Mouse (Mus musculus): Measurements from ENCODE around the gene Flt3l. TPM values are rescaled to one million over a fixed set of nuclear protein-coding genes. Genes with fewer than 3 reads are reported as not detected.
A peak's percentile ranks its signal among the peaks of the same experiment; 100 is the strongest.
"Not testable (repeated sequence)": the region's sequence is repeated elsewhere in the genome, so short reads cannot be mapped to it uniquely, and the experiment has no call there.

Flt3l gene
- total RNA-seq (2022): 1 to 10 TPM; 6.5 to 8.2 (median 7.5) TPM

DNA sequence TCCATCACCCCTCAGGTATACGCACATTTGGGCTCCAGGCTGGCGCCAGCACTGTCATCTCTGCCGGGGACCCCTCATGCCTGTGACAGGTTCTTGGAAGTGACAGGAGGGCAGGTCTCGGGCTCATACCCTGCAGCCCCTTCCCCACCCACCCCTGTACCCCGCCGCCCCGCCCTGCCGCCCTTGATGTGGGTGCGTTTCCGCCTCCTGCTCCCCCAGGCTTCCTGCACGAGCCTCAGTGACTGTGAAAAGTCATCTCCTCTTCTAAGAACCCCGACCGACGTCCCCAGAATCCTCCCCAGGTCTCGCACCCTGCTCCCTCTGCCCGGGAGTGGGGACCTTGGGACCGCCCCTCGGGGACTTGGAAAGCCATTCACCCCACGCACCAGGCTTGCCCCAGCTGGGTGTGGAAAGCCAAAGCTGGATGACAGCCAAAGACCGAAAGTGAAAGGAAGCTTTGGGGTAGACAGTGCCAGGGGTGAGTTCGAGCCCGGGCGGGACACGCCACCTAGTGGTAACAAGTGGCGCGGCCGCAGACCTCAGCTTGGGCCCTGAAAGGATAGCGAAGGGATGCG, at the start of gene Flt3l, which contains the start of gene Gm45713:
Flt3l (minus strand) TSS at position 440 of the 575 bp plus-strand sequence.
Gm45713 (minus strand) TSS at position 239 of the 575 bp plus-strand sequence.
- peak; percentile 74 to 88 for DNase-seq (ENCODE audit: low spot score in 2 of 2)

DNA sequence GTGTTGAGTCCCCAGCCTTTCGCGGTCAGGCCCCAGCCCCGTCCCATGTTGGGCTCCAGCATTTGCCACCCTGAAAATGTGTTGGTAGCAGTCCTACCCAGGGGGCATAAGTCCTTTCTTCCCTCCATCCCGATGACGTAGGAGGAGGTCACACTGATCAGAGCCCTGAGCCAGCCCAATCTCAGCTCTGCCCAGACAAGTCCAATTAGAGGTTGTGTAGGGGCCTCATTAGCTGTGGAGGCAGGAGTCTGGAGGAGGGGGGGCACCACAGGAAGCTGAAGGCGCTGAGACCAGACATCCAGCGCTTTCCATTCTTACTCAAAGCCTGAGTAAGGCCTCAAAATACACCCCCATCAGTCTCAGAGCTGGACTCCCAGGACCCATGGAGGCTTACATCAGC, 49.7 kb upstream of the Flt3l start:
- DNase-seq (ENCODE audit: low spot score in 2 of 2): no peak

DNA sequence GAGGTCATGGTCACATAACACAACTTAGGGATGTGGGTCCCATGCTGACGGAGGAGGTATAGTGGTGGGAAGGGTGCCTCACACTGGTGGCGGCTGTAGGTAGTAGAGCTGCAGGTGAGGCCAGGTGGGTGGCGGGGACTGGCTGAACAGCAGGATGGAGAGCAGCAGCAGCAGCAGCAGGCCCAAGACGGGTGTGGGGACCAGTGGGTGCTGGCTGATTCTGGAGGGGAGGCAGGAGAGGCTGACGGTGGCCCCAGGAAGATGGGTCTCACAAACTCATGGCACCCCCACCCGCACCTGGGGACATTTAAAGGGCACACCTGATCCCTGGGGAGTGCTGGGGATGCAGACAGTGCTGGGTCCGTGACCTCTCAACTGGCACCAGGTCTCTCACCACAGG, 47.4 kb upstream of the Flt3l start:
- no peak for DNase-seq (ENCODE audit: low spot score in 2 of 2)

DNA sequence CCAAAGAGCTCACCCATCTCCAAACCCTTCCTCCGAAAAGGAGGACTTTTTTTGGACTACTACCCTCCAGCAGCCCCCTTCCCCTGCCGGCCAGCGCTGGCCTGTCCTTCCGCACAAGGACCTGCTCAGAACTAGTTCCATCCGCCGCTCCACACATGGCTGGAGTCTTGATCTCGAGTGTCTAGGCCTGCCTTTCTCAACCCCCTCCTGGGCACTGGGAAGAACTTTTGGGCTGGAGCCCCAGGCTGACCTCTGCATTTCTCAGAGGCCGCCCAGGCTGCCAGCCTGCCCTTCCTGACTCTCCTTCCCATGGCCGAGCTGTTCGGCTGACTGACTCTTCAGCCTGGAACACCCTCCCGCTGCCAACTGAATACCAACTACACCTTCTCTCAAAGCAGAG, 46.4 kb upstream of the Flt3l start:
- DNase-seq (ENCODE audit: low spot score in 2 of 2): no peak

DNA sequence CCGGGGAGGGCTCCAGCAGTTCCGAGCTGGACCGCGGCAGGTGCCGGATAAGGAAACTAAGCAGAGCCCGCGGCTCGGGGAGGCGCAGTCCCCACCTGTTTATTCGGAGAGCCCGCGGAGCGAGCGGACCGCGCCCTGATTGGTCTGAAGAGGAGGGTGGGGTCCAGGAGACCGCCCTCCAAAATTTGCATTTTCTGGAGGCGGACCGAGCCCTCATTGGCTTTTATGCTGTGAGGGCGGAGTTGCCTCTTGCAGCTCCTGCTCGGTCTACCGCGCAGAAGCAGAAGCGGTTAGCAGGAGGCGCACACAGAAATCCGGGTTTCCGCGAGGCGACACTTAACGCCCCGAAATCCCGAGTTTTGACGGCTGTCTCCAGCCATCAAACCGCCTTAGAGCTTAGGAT, 46.0 kb upstream of the Flt3l start:
- DNase-seq (ENCODE audit: low spot score in 2 of 2): peak; percentile 70 to 86

DNA sequence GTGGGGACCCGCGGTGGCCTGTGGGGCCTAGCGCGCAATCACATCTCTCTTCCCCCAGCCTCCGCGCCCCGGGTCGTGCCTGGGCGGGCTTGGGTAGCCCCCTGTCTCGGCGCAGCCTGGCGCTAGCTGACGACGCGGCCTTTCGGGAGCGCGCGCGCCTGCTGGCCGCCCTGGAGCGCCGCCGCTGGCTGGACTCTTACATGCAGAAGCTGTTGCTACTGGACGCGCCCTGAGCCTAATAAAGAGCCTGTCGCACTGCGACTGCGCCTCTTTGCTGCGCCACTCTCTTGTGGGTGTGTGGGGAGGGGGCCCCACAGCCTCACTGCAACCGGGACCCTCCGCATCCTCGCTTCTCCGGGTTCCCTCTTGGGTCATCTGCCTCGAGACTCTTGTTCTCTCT, 45.3 kb upstream of the Flt3l start:
- no peak for DNase-seq (ENCODE audit: low spot score in 2 of 2)

DNA sequence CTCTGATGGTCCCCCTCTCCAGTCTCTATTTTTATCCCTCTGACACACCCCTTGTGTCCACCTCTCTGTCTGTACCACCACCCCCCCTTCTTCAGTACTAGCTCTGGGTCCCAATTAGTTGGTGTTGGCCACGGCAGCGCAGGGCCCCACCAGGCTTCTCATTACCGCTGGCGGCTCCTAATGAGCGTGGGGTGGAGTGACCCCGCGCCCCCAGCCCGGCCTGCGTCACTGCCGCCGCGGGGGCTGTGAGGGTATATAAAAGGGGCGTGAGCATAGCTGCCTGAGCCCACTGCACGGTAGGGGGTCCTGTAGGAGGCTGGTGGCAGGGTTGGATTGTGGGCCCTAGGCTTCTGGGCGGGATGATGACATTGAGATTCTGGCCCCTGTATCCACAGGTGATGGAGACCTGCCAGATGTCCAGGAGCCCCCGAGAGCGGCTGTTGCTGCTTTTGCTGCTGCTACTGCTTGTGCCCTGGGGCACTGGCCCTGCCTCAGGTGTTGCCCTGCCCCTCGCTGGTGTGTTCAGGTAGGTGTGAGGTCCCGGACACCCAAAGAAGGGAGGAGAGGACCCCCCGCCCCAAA, 44.8 kb upstream of the Flt3l start, which contains the start of gene Pth2:
Pth2 (plus strand) TSS at position 100 of the 582 bp plus-strand sequence.
- no peak for DNase-seq (ENCODE audit: low spot score in 2 of 2)

DNA sequence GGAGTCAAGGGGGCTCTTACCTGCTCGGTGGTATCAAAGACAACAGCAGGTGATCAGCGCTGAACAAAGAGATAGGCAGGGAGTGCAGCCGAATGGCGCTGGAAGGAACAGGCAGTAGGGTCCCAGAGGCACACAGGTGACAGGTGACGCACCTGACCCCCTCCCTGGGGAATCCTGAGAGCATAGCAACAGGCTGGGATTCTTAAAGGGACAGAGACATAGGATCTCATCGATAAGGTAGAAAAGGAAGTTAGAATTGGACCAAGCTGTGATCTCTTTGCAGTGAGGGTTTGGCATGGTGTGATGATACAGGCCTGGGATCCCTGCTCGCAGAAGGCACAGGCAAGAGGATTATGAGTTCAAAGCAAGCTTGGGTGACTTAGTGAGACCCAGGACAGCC, 43.2 kb upstream of the Flt3l start, which contains the start of gene Gfy:
Gfy (minus strand) TSS at position 101 of the 400 bp plus-strand sequence.
- DNase-seq (ENCODE audit: low spot score in 2 of 2): no peak

DNA sequence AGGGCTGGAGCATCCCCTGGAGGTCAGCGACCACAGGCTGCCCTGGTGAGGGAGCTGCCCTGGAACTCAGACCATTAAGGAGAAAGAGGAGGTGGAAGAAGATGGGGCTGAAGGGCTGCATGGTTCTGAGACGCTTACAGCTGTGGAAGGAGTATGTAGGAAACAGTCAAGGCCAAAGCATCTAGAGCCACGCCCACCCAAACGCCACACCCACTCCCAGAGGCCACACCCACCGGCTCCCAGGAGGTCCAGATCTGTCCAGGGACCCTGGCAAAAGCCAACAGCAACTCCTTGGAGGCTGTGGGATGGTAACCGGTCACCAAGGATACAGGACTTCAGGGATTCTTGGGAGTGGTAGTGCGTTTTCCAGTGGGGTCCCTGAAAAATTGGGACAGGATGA, 42.3 kb upstream of the Flt3l start:
- DNase-seq (ENCODE audit: low spot score in 2 of 2): no peak

DNA sequence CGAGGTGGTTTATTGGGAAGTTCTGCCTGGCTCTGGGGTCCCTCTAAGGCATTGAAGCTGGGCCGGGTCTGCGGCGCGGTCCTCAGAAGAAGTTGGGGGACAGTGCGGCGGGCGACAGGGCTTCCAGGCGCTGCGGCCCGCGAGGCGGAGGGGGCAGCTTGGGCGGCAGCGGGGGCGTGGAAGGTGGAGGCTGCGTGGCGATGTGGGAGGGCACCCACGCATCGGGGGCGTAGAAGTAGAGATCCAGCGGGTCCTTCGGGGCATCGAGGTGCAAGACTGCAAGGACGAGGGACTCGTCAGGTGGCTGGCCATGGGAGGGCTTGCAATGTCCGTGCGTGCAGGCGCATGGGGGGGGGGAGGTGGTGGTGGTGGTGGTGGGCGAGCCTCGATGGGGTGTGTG, 40.1 kb upstream of the Flt3l start:
- no peak for DNase-seq (ENCODE audit: low spot score in 2 of 2)

DNA sequence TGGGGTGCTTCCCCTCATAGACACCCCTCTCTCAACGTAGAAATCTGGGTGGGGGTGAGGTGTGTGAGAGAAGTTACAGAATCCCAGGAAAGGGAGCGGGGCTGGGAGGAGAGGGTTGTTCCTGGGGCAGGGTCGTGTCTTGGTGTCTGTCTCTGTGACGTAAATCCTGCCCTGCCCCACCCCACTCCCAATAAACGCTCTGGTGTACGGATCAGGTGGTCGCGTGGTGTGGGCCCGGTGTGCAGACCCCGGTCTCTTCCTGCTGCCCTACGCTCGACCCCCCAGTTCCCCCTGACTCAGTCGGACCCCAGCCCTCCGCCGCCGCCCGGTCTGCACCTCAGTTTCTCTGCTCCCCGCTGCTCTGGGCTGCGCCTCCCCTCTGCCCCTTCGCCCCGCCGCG, 39.7 kb upstream of the Flt3l start:
- no peak for DNase-seq (ENCODE audit: low spot score in 2 of 2)

DNA sequence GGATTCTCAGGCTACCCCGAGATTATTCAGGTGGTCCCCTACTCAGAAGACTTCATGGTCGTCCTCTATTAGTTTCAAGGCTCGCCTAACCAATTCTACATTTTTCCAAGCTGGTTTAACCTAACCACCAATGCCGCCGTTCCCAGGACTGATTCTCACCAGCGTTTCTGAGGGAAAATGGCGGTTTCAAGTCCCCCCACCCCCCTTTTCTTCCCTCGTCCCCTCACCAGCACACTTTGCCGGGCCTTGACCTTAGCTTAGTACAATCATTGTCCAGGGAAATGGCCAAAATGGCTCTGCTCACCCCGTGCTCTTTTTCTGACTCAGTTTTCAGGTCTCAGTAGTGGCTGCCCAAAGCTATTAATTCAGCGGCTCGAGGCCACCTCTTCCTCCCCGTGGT, 39.2 kb upstream of the Flt3l start:
- DNase-seq (ENCODE audit: low spot score in 2 of 2): no peak

DNA sequence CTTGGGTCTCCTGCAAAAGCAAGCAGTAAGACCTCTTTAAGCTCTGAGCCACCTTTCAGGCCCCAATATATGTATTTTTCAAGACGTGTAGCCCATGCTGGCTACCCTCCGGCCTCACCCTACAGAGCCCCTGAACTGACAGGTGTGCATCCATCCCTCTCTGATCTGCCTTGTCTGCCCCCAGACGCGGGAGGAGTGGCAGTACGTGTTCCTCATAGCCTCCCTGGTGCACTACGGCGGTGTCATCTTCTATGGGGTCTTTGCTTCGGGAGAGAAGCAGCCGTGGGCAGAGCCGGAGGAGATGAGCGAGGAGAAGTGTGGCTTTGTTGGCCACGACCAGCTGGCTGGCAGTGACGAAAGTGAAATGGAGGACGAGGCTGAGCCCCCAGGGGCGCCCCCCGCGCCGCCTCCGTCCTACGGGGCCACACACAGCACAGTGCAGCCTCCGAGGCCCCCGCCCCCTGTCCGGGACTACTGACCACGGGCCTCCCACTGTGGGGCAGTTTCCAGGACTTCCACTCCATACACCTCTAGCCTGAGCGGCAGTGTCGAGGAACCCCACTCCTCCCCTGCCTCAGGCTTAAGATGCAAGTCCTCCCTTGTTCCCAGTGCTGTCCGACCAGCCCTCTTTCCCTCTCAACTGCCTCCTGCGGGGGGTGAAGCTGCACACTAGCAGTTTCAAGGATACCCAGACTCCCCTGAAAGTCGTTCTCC, 38.5 kb upstream of the Flt3l start:
- no peak for DNase-seq (ENCODE audit: low spot score in 2 of 2)

DNA sequence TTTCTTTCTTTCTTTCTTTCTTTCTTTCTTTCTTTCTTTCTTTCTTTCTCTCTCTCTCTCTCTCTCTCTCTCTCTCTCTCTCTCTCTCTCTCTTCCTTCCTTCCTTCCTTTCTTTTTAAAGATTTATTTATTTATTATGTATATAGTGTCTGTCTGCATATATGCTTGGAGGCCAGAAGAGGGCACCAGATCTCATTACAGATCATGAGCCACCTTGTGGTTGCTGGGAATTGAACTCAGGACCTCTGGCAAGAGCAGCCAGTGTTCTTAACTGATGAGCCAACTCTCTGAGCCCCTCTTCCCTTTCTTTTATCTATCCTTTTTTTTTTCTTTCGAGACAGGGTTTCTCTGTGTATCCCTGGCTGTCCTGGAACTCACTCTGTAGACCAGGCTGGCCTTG, 37.5 kb upstream of the Flt3l start:
- not testable (repeated sequence) for DNase-seq (ENCODE audit: low spot score in 2 of 2)

DNA sequence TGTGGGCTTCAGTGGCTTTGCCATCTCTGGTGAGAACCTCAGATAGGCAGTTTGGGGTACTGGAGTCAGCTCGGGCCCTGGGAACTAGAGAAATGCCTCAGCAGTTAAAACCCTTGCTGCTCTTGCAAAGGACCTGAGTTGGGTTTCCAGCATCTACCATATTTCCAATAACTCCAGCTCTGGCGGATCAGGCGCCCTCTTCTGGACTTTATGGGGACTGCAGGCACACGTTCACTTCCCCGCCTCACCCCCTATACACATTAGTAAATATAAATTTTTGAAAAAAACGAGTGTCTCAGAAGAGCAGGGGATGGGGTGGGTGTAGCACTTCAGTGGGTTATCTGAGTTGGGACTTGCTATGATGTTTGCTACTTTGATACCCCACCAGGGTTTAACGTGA, 36.7 kb upstream of the Flt3l start:
- DNase-seq (ENCODE audit: low spot score in 2 of 2): no peak

DNA sequence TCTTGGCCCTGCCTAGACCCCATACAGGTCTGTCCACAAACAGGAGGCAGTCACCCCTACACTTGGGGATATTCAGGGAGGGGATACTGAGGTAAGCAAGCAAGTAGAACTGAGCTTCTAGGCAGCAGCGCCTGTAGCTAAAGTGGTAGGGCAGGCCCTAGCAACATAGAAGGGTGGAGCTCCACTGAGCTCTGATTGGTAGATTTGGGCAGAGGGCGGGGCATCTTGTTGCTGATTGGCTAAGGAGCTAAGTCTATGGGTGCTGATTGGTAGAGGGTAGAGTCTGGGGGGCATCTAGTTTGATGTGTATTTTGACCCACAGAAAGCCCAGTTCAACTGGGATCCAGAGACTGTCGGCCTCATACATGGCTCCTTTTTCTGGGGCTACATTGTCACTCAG, 33.3 kb upstream of the Flt3l start:
- peak in 1 of 2 experiments; percentile 73 for DNase-seq (ENCODE audit: low spot score in 2 of 2)

DNA sequence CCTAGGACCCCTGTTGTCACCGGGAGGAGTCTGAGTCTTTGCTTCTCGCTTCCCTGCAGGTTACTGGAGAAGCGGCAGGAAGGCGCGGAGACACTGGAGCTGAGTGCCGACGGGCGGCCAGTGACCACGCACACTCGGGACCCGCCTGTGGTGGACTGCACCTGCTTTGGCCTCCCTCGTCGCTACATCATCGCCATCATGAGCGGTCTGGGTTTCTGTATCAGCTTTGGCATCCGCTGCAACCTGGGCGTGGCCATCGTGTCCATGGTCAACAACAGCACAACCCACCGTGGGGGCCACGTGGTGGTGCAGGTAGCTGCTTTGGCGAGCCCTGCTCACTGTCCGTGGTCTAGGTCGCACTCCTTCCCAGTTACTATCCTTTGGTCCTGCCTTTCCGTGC, 32.4 kb upstream of the Flt3l start:
- no peak for DNase-seq (ENCODE audit: low spot score in 2 of 2)

DNA sequence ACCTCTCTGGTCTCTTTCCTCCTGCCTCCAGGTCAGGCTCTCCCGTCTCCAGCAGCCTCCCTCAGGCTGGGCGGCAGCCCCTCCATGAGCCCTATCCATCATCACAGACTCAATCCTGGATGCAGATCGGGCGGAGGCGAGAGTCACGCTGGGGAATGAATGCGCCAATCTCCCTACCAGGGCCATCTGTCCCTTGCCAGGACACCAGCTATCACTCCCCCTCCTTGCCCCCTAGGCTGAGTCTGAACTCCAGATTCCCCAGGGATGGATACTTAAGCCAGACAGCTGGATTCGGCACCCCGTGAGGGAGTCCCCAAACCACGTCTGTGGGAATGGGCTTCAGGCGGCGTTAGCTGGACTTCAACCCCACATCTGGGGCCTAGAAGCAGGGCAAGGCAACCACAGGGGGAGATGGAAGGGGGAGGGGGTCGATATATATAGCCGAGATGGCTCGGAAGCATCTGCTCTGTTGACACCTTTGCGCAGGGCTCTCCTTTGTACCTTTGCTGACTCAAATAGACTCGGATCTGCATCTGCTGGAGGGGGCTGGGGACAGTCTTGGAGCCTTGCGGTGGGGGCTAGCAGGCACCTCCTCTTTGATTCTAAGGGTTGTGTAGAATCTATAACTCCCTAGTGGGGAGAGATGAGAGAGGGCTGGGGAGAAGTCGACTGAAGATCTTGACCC, 31.7 kb upstream of the Flt3l start:
- DNase-seq (ENCODE audit: low spot score in 2 of 2): peak in 1 of 2 experiments; percentile 70

DNA sequence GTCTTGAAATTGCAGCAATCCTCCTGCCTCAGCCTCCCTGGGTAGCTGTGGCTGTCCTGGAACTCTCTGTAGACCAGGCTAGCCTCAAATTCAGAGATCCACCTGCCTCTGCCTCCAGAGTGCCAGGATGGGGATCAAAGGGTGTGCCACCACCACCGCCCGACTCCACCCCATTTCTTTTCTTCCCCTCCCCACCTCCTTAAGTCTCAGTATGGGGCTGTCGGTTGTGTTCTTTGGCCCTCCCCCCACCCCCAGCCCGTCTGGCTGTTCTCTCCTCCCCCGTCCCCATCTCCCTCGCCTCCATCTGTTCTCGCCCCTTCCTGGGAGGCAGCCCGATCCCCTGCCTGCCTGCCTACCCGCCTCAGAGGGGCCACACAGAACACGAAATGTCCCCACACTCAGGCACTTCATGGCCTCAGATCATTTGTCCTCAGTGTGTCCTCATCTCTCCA, 30.7 kb upstream of the Flt3l start:
- peak in 1 of 2 experiments; percentile 63 for DNase-seq (ENCODE audit: low spot score in 2 of 2)

DNA sequence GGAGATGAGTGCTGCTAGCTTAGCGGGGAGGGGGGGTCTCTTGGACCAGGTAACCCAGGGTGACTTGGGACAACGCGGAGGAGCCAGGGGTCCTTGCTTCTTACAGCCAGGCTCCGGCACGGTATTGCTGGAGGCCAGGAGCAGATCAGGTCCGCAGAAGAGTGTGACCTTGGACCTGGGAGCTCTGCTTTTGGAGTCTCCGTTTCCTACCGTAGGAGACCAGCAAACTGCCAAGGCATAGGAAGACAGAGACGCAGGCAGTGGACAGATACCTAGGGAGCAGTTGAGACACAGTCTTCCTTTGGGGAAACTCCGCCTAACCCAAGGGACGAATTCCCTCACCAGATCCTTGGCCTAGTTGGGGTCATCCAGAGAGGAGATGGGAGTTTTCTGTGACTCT, 29.5 kb upstream of the Flt3l start:
- no peak for DNase-seq (ENCODE audit: low spot score in 2 of 2)

DNA sequence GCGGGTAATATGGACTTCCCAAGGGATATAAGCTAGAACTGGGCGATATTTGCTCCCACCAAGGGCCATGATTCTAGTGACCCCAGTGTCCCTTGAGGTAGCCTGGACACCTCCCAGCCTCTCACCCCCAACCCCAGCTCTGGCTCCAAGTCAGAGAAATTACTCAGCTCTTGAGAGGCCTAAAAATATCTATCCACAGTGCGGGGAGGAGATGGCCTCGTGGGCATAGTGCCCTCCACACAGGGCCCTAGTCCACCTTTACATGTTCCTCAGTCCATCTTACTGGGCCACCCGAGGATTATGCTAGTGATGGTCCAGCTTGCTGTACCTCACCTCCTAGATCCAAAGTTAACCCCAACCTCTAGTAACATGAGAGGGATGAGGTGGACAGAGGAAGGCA, 28.6 kb upstream of the Flt3l start:
- DNase-seq (ENCODE audit: low spot score in 2 of 2): no peak
